In genomic region chr2:52920701-52921435, GRCm38 (mm10) we compare ENCODE assay signal across 25 mouse cellular contexts.
DNase-seq lines count a peak whose midpoint lies in the region; ATAC-seq lines count a peak whose summit lies in the region.
"Had no signal": no experiment of that assay in that cellular context is flagged by ENCODE, and none has a peak within 500 bp of the region (broad histone marks: within the 10 kb centered on the region; RNA-seq: fewer than 3 reads in every experiment).

No protein-coding gene starts in this region.

- no peak overlapping the region for H3K9ac ChIP-seq in hindbrain, embryonic 12.5 days
- H3K9ac ChIP-seq in hindbrain, embryonic 11.5 days (ENCODE audit: low read depth, low read length) = no peak overlapping the region
- no peak overlapping the region for H3K9ac ChIP-seq in midbrain, embryonic 15.5 days
- no peak overlapping the region for H3K9ac ChIP-seq in kidney, embryonic 16.5 days (replicated peaks; ENCODE audit: low read length)
- H3K9ac ChIP-seq: embryonic facial prominence, embryonic 12.5 days; liver, embryonic 15.5 days; lung, embryonic 15.5 days; stomach, embryonic 15.5 days had no signal

- peak; percentile 63 for ATAC-seq in hindbrain, embryonic 12.5 days (ENCODE audit: low FRiP score)
- ATAC-seq in hindbrain, embryonic 11.5 days (ENCODE audit: low FRiP score) = no peak
- peak; percentile 64 for ATAC-seq in midbrain, embryonic 15.5 days (replicated peaks)
- no peak for ATAC-seq in kidney, embryonic 16.5 days (ENCODE audit: low FRiP score, low TSS enrichment)
- ATAC-seq: activated CD4-positive, CD25-positive, alpha-beta regulatory T cell, adult 4 months; inflammation-experienced regulatory T-cells, adult 6 months had no signal

- H3K4me1 ChIP-seq in hindbrain, embryonic 12.5 days = no peaks in the 10 kb centered on the region; the same call in 1 of the 2 replicates
- no peaks in the 10 kb centered on the region for H3K4me1 ChIP-seq in hindbrain, embryonic 11.5 days (replicated peaks; ENCODE audit: control insufficient read depth, insufficient read depth, low read length)
- peaks cover 15% of the 10 kb centered on the region for H3K4me1 ChIP-seq in midbrain, embryonic 15.5 days
- H3K4me1 ChIP-seq in kidney, embryonic 16.5 days (ENCODE audit: insufficient read depth, low read length) = peaks cover 13% of the 10 kb centered on the region; the same call in 1 of the 2 replicates
- H3K4me1 ChIP-seq: embryonic facial prominence, embryonic 12.5 days; lung, embryonic 15.5 days; stomach, embryonic 15.5 days had no signal

- H3K27ac ChIP-seq in hindbrain, embryonic 12.5 days = 0 out of 2 replicates have a peak overlapping the region, but pooled peaks have one; percentile 14
- no peak overlapping the region for H3K27ac ChIP-seq in hindbrain, embryonic 11.5 days (ENCODE audit: low read depth, low read length)
- H3K27ac ChIP-seq in midbrain, embryonic 15.5 days = peak overlapping the region; percentile 69
- H3K27ac ChIP-seq in kidney, embryonic 16.5 days (ENCODE audit: low read length) = no peak overlapping the region
- H3K27ac ChIP-seq: embryonic facial prominence, embryonic 12.5 days; gastrocnemius, adult 2 months; kidney, postnatal 0 days; limb, embryonic 10.5 days; liver, embryonic 15.5 days; lung, embryonic 15.5 days; stomach, embryonic 15.5 days had no signal

- no peaks in the 10 kb centered on the region for H3K9me3 ChIP-seq in hindbrain, embryonic 12.5 days (replicated peaks)
- no peaks in the 10 kb centered on the region for H3K9me3 ChIP-seq in hindbrain, embryonic 11.5 days (ENCODE audit: control insufficient read depth, low read length)
- H3K9me3 ChIP-seq in midbrain, embryonic 15.5 days = no peaks in the 10 kb centered on the region
- H3K9me3 ChIP-seq in kidney, embryonic 16.5 days (ENCODE audit: low read length) = no peaks in the 10 kb centered on the region
- H3K9me3 ChIP-seq: embryonic facial prominence, embryonic 12.5 days; limb, embryonic 10.5 days; liver, embryonic 15.5 days; lung, embryonic 15.5 days; stomach, embryonic 15.5 days had no signal

- no peak for DNase-seq in hindbrain, embryonic 11.5 days (ENCODE audit: low spot score)
- DNase-seq in retina, embryonic 14.5 days (ENCODE audit: low spot score) = peak; percentile 30
- DNase-seq in retina, postnatal 1 day = no peak
- DNase-seq in layer of hippocampus, adult 8-10 months (ENCODE audit: low spot score in 2 of 2) = no peak
- DNase-seq: adrenal gland, adult 8-10 months; cerebellum, adult 18-20 months; cerebellum, postnatal 14 days; gastrocnemius, adult 2 months; kidney, adult 18-20 months; liver; lung, postnatal 4 days; thymus, adult 18-20 months; thymus, postnatal 4 days had no signal

- H3K27me3 ChIP-seq in hindbrain, embryonic 12.5 days = no peaks in the 10 kb centered on the region
- no peaks in the 10 kb centered on the region for H3K27me3 ChIP-seq in hindbrain, embryonic 11.5 days (ENCODE audit: control insufficient read depth, insufficient read depth, low read length)
- H3K27me3 ChIP-seq in midbrain, embryonic 15.5 days (replicated peaks) = no peaks in the 10 kb centered on the region
- H3K27me3 ChIP-seq in kidney, embryonic 16.5 days (ENCODE audit: insufficient read depth, low read length) = no peaks in the 10 kb centered on the region
- H3K27me3 ChIP-seq: embryonic facial prominence, embryonic 12.5 days; liver, embryonic 15.5 days; lung, embryonic 15.5 days; stomach, embryonic 15.5 days had no signal

- no peak overlapping the region for H3K4me3 ChIP-seq in hindbrain, embryonic 12.5 days
- H3K4me3 ChIP-seq in hindbrain, embryonic 11.5 days (ENCODE audit: low read depth, low read length) = no peak overlapping the region
- no peak overlapping the region for H3K4me3 ChIP-seq in midbrain, embryonic 15.5 days
- no peak overlapping the region for H3K4me3 ChIP-seq in kidney, embryonic 16.5 days (ENCODE audit: low read length)
- H3K4me3 ChIP-seq: embryonic facial prominence, embryonic 12.5 days; gastrocnemius, adult 2 months; limb, embryonic 10.5 days; liver, embryonic 15.5 days; lung, embryonic 15.5 days; myocyte; stomach, embryonic 15.5 days had no signal

- H3K4me2 ChIP-seq in hindbrain, embryonic 12.5 days (replicated peaks) = no peak overlapping the region
- H3K4me2 ChIP-seq in hindbrain, embryonic 11.5 days (replicated peaks; ENCODE audit: low read depth, low read length) = no peak overlapping the region
- no peak overlapping the region for H3K4me2 ChIP-seq in midbrain, embryonic 15.5 days
- H3K4me2 ChIP-seq in kidney, embryonic 16.5 days (replicated peaks; ENCODE audit: low read depth, low read length) = no peak overlapping the region
- H3K4me2 ChIP-seq: embryonic facial prominence, embryonic 12.5 days; liver, embryonic 15.5 days; lung, embryonic 15.5 days; stomach, embryonic 15.5 days had no signal

- 84% methylated on average over 5 of the region's 5 CpGs for WGBS in hindbrain, embryonic 12.5 days
- WGBS in hindbrain, embryonic 11.5 days = 88% methylated on average over 5 of the region's 5 CpGs
- WGBS in midbrain, embryonic 15.5 days = 63% methylated on average over 5 of the region's 5 CpGs
- 93% methylated on average over 5 of the region's 5 CpGs for WGBS in kidney, embryonic 16.5 days

- H3K36me3 ChIP-seq in hindbrain, embryonic 12.5 days = no peaks in the 10 kb centered on the region
- no peaks in the 10 kb centered on the region for H3K36me3 ChIP-seq in hindbrain, embryonic 11.5 days (ENCODE audit: control insufficient read depth, insufficient read depth, low read length)
- H3K36me3 ChIP-seq in midbrain, embryonic 15.5 days (replicated peaks) = no peaks in the 10 kb centered on the region
- H3K36me3 ChIP-seq in kidney, embryonic 16.5 days (ENCODE audit: insufficient read depth, low read length) = no peaks in the 10 kb centered on the region
- H3K36me3 ChIP-seq: embryonic facial prominence, embryonic 12.5 days; limb, embryonic 10.5 days; liver, embryonic 15.5 days; lung, embryonic 15.5 days; stomach, embryonic 15.5 days had no signal

Comparison
In these comparisons a context has a peak if more than half of its experiments do, and no peak if none do; other contexts are left out.
1. ATAC-seq: peak in hindbrain, embryonic 12.5 days (single experiment) and midbrain, embryonic 15.5 days (single experiment); none in hindbrain, embryonic 11.5 days (single experiment) and kidney, embryonic 16.5 days (single experiment).
2. H3K27ac ChIP-seq: peak in hindbrain, embryonic 12.5 days (single experiment) and midbrain, embryonic 15.5 days (single experiment); none in hindbrain, embryonic 11.5 days (single experiment) and kidney, embryonic 16.5 days (single experiment).